Mouse (Mus musculus): ENCODE measurements around the gene Vmn1r196.

DNA sequence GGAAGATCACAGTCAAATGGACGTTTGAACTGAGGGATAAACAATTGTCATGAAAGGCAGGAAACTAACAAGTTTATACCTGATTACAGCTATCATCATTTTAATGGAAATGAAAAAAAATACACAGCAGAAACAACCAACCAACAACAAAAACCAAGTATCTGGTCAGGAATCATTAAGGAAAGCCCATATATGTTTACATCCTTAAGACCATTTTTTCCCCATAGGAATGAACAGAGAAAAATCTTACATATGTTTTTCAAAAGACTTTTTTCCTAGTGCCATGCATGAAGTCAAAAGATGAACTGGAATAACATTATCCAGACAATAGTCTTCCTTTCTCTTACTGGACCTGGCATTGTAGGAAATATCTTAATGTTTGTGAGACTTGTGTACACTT, 45.8 kb upstream of the Vmn1r196 start, which contains the start of gene Vmn1r194:
- no peak for TF ChIP-seq CTCF (IDR thresholded peaks at IDR 0.05; ENCODE audit: borderline replicate concordance, insufficient read depth, low read length)
- TF ChIP-seq POLR2A (IDR thresholded peaks at IDR 0.05; ENCODE audit: low read depth, low read length), result no peak

Data from embryonic fibroblast, embryonic 13.5 days (primary cell).